Mouse (Mus musculus) heart, embryonic 15.5 days (tissue): Measurements from ENCODE around the gene Tctex1d1. TPM values are rescaled to one million over a fixed set of nuclear protein-coding genes. Genes with fewer than 3 reads are reported as not detected.

ENCODE experiments used
- ATAC-seq: fragments of 200-750 bp; cut with Nextera tagmentation; replicated peaks from 2 replicates; pipeline ENCODE4 v1.8.0; 2017; ENCODE audit warnings: low read depth, moderate TSS enrichment; ENCODE audit not compliant: insufficient number of reproducible peaks, insufficient read depth, low FRiP score
- H3K27ac ChIP-seq: fragments of 300-500 bp; sonication (generic); 2 replicates; pipeline ENCODE4 v1.5.1; 2015; ENCODE audit warnings: mild to moderate bottlenecking, inconsistent platforms
- H3K27me3 ChIP-seq: fragments of 300-500 bp; sonication (generic); 2 replicates; pipeline ENCODE4 v1.6.1; 2015; ENCODE audit warnings: inconsistent platforms
- H3K36me3 ChIP-seq: fragments of 300-500 bp; sonication (generic); 2 replicates; pipeline ENCODE4 v1.6.1; 2015; ENCODE audit warnings: mild to moderate bottlenecking, inconsistent platforms
- H3K4me1 ChIP-seq: fragments of 300-500 bp; sonication (generic); replicated peaks from 2 replicates; pipeline ENCODE4 v1.6.1; 2015; ENCODE audit warnings: inconsistent platforms
- H3K4me2 ChIP-seq: fragments of 300-500 bp; sonication (generic); 2 replicates; pipeline ENCODE4 v1.6.1; 2015; ENCODE audit warnings: inconsistent platforms, mild to moderate bottlenecking, moderate library complexity
- H3K4me3 ChIP-seq: fragments of 300-500 bp; sonication (generic); 2 replicates; pipeline ENCODE4 v1.5.1; 2015; ENCODE audit warnings: mild to moderate bottlenecking, inconsistent platforms
- H3K9ac ChIP-seq: fragments of 300-500 bp; sonication (generic); 2 replicates; pipeline ENCODE4 v1.6.1; 2015; ENCODE audit warnings: mild to moderate bottlenecking, inconsistent platforms
- H3K9me3 ChIP-seq: fragments of 300-500 bp; sonication (generic); replicated peaks from 2 replicates; pipeline ENCODE4 v1.6.1; 2016; ENCODE audit warnings: inconsistent platforms
- WGBS: fragments of 180-500 bp; shearing (Covaris S2); methylation state at CpG from one replicate; pipeline ENCODE4 v1.1.7; 2015; ENCODE audit warnings: mixed read lengths; 5-methylcytosine and 5-hydroxymethylcytosine counted together
- polyA plus RNA-seq: library from polyadenylated mRNA; unstranded; fragments of >200 nt; fragmentation: Nextera tagmentation; extraction: Ambion mirVana; gene quantifications from 2 replicates; pipeline ENCODE4 v1.2.1, GENCODE M21; 2015

Tctex1d1 gene
- polyA plus RNA-seq, 1 experiment from 2014 or later, result not detected

DNA sequence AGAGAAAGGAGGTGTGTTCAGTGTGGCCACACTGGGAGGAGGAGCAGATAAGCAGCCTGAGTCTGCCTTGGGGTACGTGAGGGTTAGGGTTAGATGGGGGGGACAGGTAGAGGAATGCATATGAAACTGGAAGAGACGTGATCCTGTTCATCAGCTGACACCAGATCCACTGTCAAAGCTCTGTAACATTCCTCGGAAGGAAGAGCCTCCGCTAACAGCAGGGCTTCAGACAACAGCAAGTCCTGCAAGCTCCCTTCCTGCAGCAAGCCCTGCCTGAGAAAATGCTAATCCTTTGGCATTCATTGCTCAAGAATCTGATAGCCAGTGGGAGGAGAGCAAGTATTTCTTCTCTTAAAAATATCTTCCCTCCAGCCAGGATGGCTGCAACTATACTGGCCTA is 35.1 kb downstream of the Tctex1d1 start:
- peak overlapping the region; percentile 36 for H3K4me2 ChIP-seq
- H3K27ac ChIP-seq, result no peak overlapping the region
- no peaks in the 10 kb centered on the region for H3K36me3 ChIP-seq
- H3K4me1 ChIP-seq, result no peaks in the 10 kb centered on the region
- no peaks in the 10 kb centered on the region for H3K27me3 ChIP-seq
- no peak overlapping the region for H3K4me3 ChIP-seq
- WGBS, result 14% methylated on average over 4 of the region's 4 CpGs
- H3K9ac ChIP-seq, result no peak overlapping the region
- ATAC-seq, result no peak
- H3K9me3 ChIP-seq, result no peaks in the 10 kb centered on the region

- Histone ChIP-seq H3K27me3 (no peaks in the 10 kb centered on the region), H3K36me3 (no peaks in the 10 kb centered on the region), H3K9me3 (no peaks in the 10 kb centered on the region), H3K4me2 (no peak within 1 kb of the TSS), H3K4me1 (no peaks in the 10 kb centered on the region), H3K27ac (no peak within 1 kb of the TSS), H3K9ac (no peak within 1 kb of the TSS), H3K4me3 (no peak within 1 kb of the TSS)
- ATAC-seq, result no peak
- WGBS, result 70% methylated on average over 4 of the region's 4 CpGs
Measured at GRCm38 (mm10) chr4:103026621-103027020, 48.2 kb downstream of the Tctex1d1 start, which contains the start of gene Insl5. Insl5 (minus strand) TSS chr4:103026842.

DNA sequence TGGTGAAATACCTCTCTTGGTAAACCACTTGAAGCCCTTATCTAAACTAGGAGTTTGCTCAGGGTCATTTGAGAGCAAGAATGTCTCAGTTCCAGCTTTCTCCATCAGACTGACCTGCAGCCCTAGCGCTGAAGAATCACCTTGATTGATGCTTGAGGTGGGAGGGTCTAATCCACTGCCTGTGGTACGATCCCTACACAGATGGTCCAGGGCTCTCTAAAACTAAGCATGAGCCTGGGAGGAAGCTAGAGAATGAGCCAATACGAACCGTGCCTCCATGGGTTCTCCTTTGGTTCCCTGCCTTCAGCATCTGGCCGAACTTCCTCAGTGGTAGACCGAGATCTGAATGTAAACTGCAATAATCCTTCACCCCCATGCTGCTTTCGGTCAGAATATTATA is 49.3 kb downstream of the Tctex1d1 start:
- WGBS, result 64% methylated on average over 7 of the region's 7 CpGs
- no peaks in the 10 kb centered on the region for H3K27me3 ChIP-seq
- H3K9ac ChIP-seq, result no peak overlapping the region
- ATAC-seq, result no peak
- H3K36me3 ChIP-seq, result no peaks in the 10 kb centered on the region
- no peak overlapping the region for H3K4me2 ChIP-seq
- no peak overlapping the region for H3K4me3 ChIP-seq
- H3K4me1 ChIP-seq, result no peaks in the 10 kb centered on the region
- H3K9me3 ChIP-seq, result no peaks in the 10 kb centered on the region
- no peak overlapping the region for H3K27ac ChIP-seq

- Histone ChIP-seq H3K27ac (no peak overlapping the region), H3K4me1 (no peaks in the 10 kb centered on the region), H3K27me3 (no peaks in the 10 kb centered on the region), H3K4me2 (no peak overlapping the region), H3K9ac (no peak overlapping the region), H3K36me3 (no peaks in the 10 kb centered on the region), H3K9me3 (no peaks in the 10 kb centered on the region), H3K4me3 (no peak overlapping the region)
- 51% methylated on average over 13 of the region's 13 CpGs for WGBS
- ATAC-seq, result no peak
Measured at GRCm38 (mm10) chr4:103028177-103029088, 50.0 kb downstream of the Tctex1d1 start.

- Histone ChIP-seq H3K36me3 (no peaks in the 10 kb centered on the region), H3K27ac (no peak overlapping the region), H3K27me3 (no peaks in the 10 kb centered on the region), H3K4me3 (no peak overlapping the region), H3K4me1 (no peaks in the 10 kb centered on the region), H3K9me3 (no peaks in the 10 kb centered on the region), H3K9ac (no peak overlapping the region), H3K4me2 (no peak overlapping the region)
- WGBS, result 78% methylated on average over 14 of the region's 14 CpGs
- no peak for ATAC-seq
Measured at GRCm38 (mm10) chr4:103039103-103039837, 60.9 kb downstream of the Tctex1d1 start.

DNA sequence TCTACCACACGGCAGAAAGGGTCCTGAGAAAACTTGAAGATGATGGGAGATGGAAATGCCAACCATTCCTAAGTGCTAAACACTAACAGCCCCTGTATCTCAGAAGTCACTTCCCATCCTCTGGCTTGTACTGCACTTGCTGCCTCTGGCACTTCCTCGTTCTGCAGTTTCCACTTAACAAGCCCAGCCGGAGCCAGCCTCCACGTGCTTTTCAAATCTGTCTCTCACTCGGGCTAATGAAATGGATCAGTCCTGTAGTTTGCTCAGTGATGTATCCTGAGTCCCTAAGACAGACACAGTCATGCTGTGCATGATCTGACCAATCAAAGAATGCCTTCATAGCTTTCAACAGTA is 61.4 kb downstream of the Tctex1d1 start:
- no peak overlapping the region for H3K4me3 ChIP-seq
- no peak overlapping the region for H3K27ac ChIP-seq
- H3K36me3 ChIP-seq, result no peaks in the 10 kb centered on the region
- no peak overlapping the region for H3K4me2 ChIP-seq
- no peaks in the 10 kb centered on the region for H3K27me3 ChIP-seq
- no peaks in the 10 kb centered on the region for H3K9me3 ChIP-seq
- no peak overlapping the region for H3K9ac ChIP-seq
- ATAC-seq, result no peak
- no peaks in the 10 kb centered on the region for H3K4me1 ChIP-seq
- 40% methylated on average over 5 of the region's 5 CpGs for WGBS

- WGBS, result 92% methylated on average over 11 of the region's 11 CpGs
- no peak overlapping the region for H3K4me3 ChIP-seq
- ATAC-seq, result no peak
Measured at GRCm38 (mm10) chr4:103042997-103043396, 64.6 kb downstream of the Tctex1d1 start.

GRCm38 (mm10) chr4:103048046-103048445 is 69.6 kb downstream of the Tctex1d1 start:
- 84% methylated on average over 11 of the region's 11 CpGs for WGBS
- no peak for ATAC-seq

More at GRCm38 (mm10) chr4:103042997-103043396, 64.6 kb downstream of the Tctex1d1 start:
- H3K9ac ChIP-seq, result no peak overlapping the region
- H3K4me2 ChIP-seq, result no peak overlapping the region
- H3K4me1 ChIP-seq, result no peaks in the 10 kb centered on the region
- no peak overlapping the region for H3K27ac ChIP-seq
- no peaks in the 10 kb centered on the region for H3K27me3 ChIP-seq
- no peaks in the 10 kb centered on the region for H3K9me3 ChIP-seq
- H3K36me3 ChIP-seq, result no peaks in the 10 kb centered on the region

More at GRCm38 (mm10) chr4:103048046-103048445, 69.6 kb downstream of the Tctex1d1 start:
- Histone ChIP-seq H3K27ac (no peak overlapping the region), H3K9ac (no peak overlapping the region), H3K9me3 (no peaks in the 10 kb centered on the region), H3K4me3 (no peak overlapping the region), H3K4me2 (no peak overlapping the region), H3K36me3 (no peaks in the 10 kb centered on the region), H3K27me3 (no peaks in the 10 kb centered on the region), H3K4me1 (no peaks in the 10 kb centered on the region)

Other genes starting within 250 kb of the Tctex1d1 start
- gene Sgip1, start 237.3 kb upstream of the Tctex1d1 start, polyA plus RNA-seq, result 1.5 and 2.4 TPM in 2 replicates
- gene Insl5, start 48.2 kb downstream of the Tctex1d1 start, polyA plus RNA-seq, result 1.1 TPM in 1 of 2 replicates, not detected in the other
- gene Mier1, start 135.8 kb downstream of the Tctex1d1 start, polyA plus RNA-seq, result 27.9 and 29.2 TPM in 2 replicates
- 1.2 and 2.2 TPM in 2 replicates for gene Wdr78, start 135.9 kb downstream of the Tctex1d1 start, polyA plus RNA-seq
- gene Slc35d1, start 236.6 kb downstream of the Tctex1d1 start, polyA plus RNA-seq, result 5.4 and 7.5 TPM in 2 replicates